Mouse (Mus musculus) forebrain, embryonic 11.5 days (tissue): ENCODE data around the gene Zfp663. TPM values are rescaled to one million over a fixed set of nuclear protein-coding genes. Genes with fewer than 3 reads are reported as not detected.

Experiments used
- ATAC-seq: fragments of 200-750 bp; cut with Nextera tagmentation; replicated peaks from 2 replicates; pipeline ENCODE4 v1.8.0; 2017; ENCODE audit warnings: moderate TSS enrichment; ENCODE audit not compliant: low FRiP score
- DNase-seq: peaks from one replicate; pipeline ENCODE4 v3.0.0-alpha.2; 2017; ENCODE audit warnings: low spot score
- H3K27ac ChIP-seq: fragments of 300-500 bp; sonication (generic); 2 replicates; pipeline ENCODE4 v1.5.1; 2014; ENCODE audit warnings: low read depth, low read length
- H3K27me3 ChIP-seq: fragments of 300-500 bp; sonication (generic); 2 replicates; pipeline ENCODE4 v1.6.1; 2014; ENCODE audit warnings: mild to moderate bottlenecking, low read length, mixed read lengths; ENCODE audit not compliant: control insufficient read depth, insufficient read depth
- H3K36me3 ChIP-seq: fragments of 300-500 bp; sonication (generic); 2 replicates; pipeline ENCODE4 v1.6.1; 2014; ENCODE audit warnings: mild to moderate bottlenecking, low read length, moderate library complexity, mixed read lengths; ENCODE audit not compliant: control insufficient read depth, insufficient read depth
- H3K4me1 ChIP-seq: fragments of 300-500 bp; sonication (generic); replicated peaks from 2 replicates; pipeline ENCODE4 v1.6.1; 2014; ENCODE audit warnings: low read length, mixed read lengths; ENCODE audit not compliant: control insufficient read depth, insufficient read depth
- H3K4me2 ChIP-seq: fragments of 300-500 bp; sonication (generic); 2 replicates; pipeline ENCODE4 v1.6.1; 2014; ENCODE audit warnings: low read depth, mild to moderate bottlenecking, low read length, moderate library complexity, mixed read lengths; ENCODE audit not compliant: severe bottlenecking
- H3K4me3 ChIP-seq: fragments of 300-500 bp; sonication (generic); 2 replicates; pipeline ENCODE4 v1.5.1; 2014; ENCODE audit warnings: low read depth, low read length
- H3K9ac ChIP-seq: fragments of 300-500 bp; sonication (generic); 2 replicates; pipeline ENCODE4 v1.6.1; 2014; ENCODE audit warnings: low read length
- H3K9me3 ChIP-seq: fragments of 300-500 bp; sonication (generic); 2 replicates; pipeline ENCODE4 v1.6.1; 2016; ENCODE audit warnings: low read length, mixed read lengths; ENCODE audit not compliant: control insufficient read depth
- WGBS: fragments of 180-500 bp; shearing (Covaris S2); extraction: QIAGEN DNeasy Blood & Tissue Kit; methylation state at CpG from one replicate; pipeline ENCODE4 v1.1.7; 2014; 5-methylcytosine and 5-hydroxymethylcytosine counted together
- polyA plus RNA-seq: library from polyadenylated mRNA; unstranded; fragments of >200 nt; fragmentation: Nextera tagmentation; extraction: Ambion mirVana; gene quantifications from 2 replicates; pipeline ENCODE4 v1.2.1, GENCODE M21; 2014

The Zfp663 gene
- polyA plus RNA-seq, 1 experiment from 2014 or later: 4.7 TPM

GRCm38 (mm10) chr2:165398164-165398785 lies 29.7 kb upstream of the Zfp663 start:
- Histone ChIP-seq H3K27ac (no peak overlapping the region), H3K9me3 (no peaks in the 10 kb centered on the region), H3K4me2 (no peak overlapping the region), H3K36me3 (no peaks in the 10 kb centered on the region), H3K4me3 (no peak overlapping the region), H3K9ac (no peak overlapping the region), H3K27me3 (no peaks in the 10 kb centered on the region), H3K4me1 (peaks cover 10% of the 10 kb centered on the region; the same call in 1 of the 2 replicates)
- WGBS: 60% methylated on average over 15 of the region's 15 CpGs
- ATAC-seq (no peak), DNase-seq (peak; percentile 66)

GRCm38 (mm10) chr2:165397502-165398163 lies 29.1 kb upstream of the Zfp663 start:
- DNase-seq (no peak), ATAC-seq (no peak; the same call in 1 of the 2 replicates)
- Histone ChIP-seq H3K4me3 (no peak overlapping the region), H3K27ac (no peak overlapping the region), H3K36me3 (no peaks in the 10 kb centered on the region), H3K27me3 (no peaks in the 10 kb centered on the region), H3K4me2 (no peak overlapping the region), H3K9ac (peak overlapping the region; percentile 14; the same call in 1 of the 2 replicates), H3K4me1 (peaks cover 10% of the 10 kb centered on the region; the same call in 1 of the 2 replicates), H3K9me3 (no peaks in the 10 kb centered on the region)
- WGBS: 67% methylated on average over 23 of the region's 23 CpGs

DNA sequence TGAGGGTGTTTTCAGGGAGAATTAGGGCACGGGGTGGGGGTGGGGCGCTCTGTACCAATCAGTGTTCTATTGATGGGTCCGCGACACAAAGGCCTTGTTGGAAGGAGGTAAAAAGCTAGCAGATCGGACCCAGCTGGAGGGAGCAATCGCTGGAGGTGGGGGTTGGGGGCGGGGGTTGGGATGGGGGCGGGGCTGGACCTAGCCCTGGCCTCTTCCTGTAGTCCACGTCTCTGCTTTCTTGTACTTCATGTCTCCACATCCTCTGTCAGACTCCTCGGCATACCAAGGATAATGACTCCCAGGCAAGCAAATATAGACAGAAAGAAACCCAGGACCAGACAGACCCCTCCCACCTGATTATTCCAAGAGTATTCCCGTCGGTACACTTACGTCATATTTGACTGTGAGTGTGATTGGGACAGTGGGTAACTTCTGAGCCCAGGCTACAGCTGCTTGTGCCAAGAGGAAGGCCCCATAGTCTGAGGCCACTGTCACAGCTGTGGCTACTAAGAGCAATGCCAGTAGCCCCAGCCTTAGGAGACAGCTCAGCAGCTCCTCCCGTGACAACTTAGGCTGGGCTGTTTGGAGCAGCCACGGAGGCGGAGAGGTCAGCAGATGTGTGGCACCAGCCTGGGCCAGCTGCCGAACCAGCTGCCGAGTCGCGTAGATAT lies 28.4 kb upstream of the Zfp663 start:
- no peak overlapping the region for H3K9ac ChIP-seq

DNA sequence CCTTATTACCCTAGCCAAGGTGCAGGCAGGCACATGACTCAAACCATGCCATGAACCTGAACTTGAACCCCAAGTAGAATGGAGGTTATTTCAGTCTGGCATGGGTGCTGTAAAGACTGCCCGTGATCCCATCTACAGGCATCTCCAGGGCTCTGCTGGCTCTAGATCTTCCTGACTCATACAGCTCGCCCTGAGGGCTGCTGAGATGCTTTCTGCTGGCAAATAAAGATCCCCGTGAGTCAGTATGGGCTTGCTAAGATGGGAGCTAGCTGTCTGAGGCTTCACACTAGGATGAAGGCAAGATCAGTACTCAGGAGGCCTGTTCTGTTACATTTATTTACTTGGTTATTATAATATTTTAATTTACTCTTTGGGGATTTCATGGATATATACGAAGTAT lies 23.6 kb upstream of the Zfp663 start:
- H3K27ac ChIP-seq: no peak overlapping the region
- no peak overlapping the region for H3K9ac ChIP-seq
- WGBS: 89% methylated on average over 4 of the region's 4 CpGs
- no peaks in the 10 kb centered on the region for H3K36me3 ChIP-seq
- H3K4me3 ChIP-seq: no peak overlapping the region
- no peak overlapping the region for H3K4me2 ChIP-seq
- H3K4me1 ChIP-seq: peaks cover 6% of the 10 kb centered on the region; the same call in 1 of the 2 replicates
- H3K27me3 ChIP-seq: no peaks in the 10 kb centered on the region
- no peak for ATAC-seq
- no peak for DNase-seq
- H3K9me3 ChIP-seq: no peaks in the 10 kb centered on the region

More for the DNA sequence above, 28.4 kb upstream of the Zfp663 start:
- Histone ChIP-seq H3K36me3 (no peaks in the 10 kb centered on the region), H3K4me2 (no peak overlapping the region), H3K27ac (no peak overlapping the region), H3K27me3 (no peaks in the 10 kb centered on the region), H3K4me1 (peaks cover 12% of the 10 kb centered on the region; the same call in 1 of the 2 replicates), H3K4me3 (no peak overlapping the region), H3K9me3 (no peaks in the 10 kb centered on the region)
- ATAC-seq (no peak; the same call in 1 of the 2 replicates), DNase-seq (peak; percentile 61)
- 41% methylated on average over 20 of the region's 20 CpGs for whole genome bisulfite sequencing

- no peaks in the 10 kb centered on the region for H3K9me3 ChIP-seq
- peaks cover 7% of the 10 kb centered on the region; the same call in 1 of the 2 replicates for H3K4me1 ChIP-seq
- H3K4me2 ChIP-seq: no peak overlapping the region
- no peaks in the 10 kb centered on the region for H3K36me3 ChIP-seq
- 14% methylated on average over 8 of the region's 8 CpGs for WGBS
- no peaks in the 10 kb centered on the region for H3K27me3 ChIP-seq
- H3K27ac ChIP-seq: no peak overlapping the region
- ATAC-seq: no peak
- no peak overlapping the region for H3K9ac ChIP-seq
- H3K4me3 ChIP-seq: no peak overlapping the region
- peak; percentile 78 for DNase-seq
Measured at GRCm38 (mm10) chr2:165391561-165391960, 23.0 kb upstream of the Zfp663 start.

DNA sequence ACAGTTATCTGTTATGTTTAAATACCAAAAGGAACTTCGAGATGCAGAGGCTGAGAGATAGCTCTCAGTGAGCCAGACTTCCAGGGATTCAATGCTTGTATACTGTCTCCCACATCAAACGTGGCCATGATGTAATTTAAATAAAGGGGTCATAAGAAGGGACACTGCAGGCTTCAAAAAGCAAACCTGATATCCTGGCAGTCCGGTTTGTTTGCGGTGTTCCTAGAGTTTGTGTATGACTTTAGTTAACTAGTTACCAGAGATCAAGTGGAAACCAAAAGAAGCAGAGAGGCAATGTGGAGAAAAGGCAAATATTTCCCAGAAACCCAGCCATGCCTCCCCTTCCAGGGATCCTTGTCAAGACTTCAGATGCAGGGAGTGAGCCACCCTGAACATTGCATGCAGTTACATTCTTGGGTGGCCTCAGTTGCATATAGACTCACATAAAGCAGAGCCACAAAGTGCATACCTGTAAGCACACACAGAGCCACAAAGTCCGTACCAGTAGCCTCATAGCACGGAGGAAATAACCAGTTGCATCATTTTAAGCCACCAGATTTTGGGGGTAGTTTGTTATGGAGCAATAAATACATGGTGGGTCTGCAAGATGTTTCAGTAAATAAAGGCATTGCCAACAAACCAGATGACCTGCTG lies 20.9 kb upstream of the Zfp663 start:
- H3K9me3 ChIP-seq: no peaks in the 10 kb centered on the region

GRCm38 (mm10) chr2:165387844-165388495 lies 19.4 kb upstream of the Zfp663 start, which contains the start of gene Zfp334:
Gene Zfp334, minus strand, starts transcription at chr2:165388259.
- Histone ChIP-seq H3K27ac (peak within 1 kb of the TSS; percentile 96), H3K9ac (peak within 1 kb of the TSS; percentile 97), H3K27me3 (no peaks in the 10 kb centered on the region), H3K4me1 (peaks cover 9% of the 10 kb centered on the region; the same call in 1 of the 2 replicates), H3K4me3 (peak within 1 kb of the TSS; percentile 81), H3K4me2 (peak within 1 kb of the TSS; percentile 47), H3K36me3 (peaks cover 18% of the 10 kb centered on the region; the same call in 1 of the 2 replicates), H3K9me3 (no peaks in the 10 kb centered on the region)
- under 1% methylated on average over 40 of the region's 40 CpGs for WGBS
- ATAC-seq (peak; percentile 91), DNase-seq (peak; percentile 99)

More for the DNA sequence above, 20.9 kb upstream of the Zfp663 start:
- Histone ChIP-seq H3K36me3 (peaks cover 10% of the 10 kb centered on the region; the same call in 1 of the 2 replicates), H3K4me3 (no peak overlapping the region), H3K27ac (no peak overlapping the region), H3K4me2 (no peak overlapping the region), H3K4me1 (peaks cover 9% of the 10 kb centered on the region; the same call in 1 of the 2 replicates), H3K27me3 (no peaks in the 10 kb centered on the region), H3K9ac (no peak overlapping the region)
- no peak for ATAC-seq
- 83% methylated on average over 6 of the region's 6 CpGs for WGBS
- DNase-seq: no peak

DNA sequence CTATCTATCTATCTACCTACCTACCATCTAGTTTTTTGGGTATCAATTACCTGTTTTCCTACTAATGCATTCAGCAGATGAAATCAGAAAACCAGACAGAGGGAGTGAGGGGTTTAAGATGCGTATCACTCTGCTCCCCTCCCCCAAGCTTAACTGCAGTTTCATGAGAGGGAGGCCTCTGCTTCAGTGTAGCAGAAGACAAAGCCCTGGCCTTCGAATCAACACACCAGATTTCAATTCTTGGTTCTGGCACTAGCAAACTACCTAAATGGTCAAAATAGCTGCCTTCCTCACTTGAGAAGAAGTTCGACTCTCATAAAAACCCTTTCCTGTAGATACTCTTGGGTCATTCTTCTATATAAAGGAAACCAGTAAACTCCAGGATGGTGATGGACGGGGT lies 18.8 kb upstream of the Zfp663 start:
- H3K4me1 ChIP-seq: peaks cover 9% of the 10 kb centered on the region; the same call in 1 of the 2 replicates
- no peaks in the 10 kb centered on the region for H3K27me3 ChIP-seq
- ATAC-seq (no peak), DNase-seq (no peak)
- H3K9ac ChIP-seq: peak overlapping the region; percentile 97
- H3K27ac ChIP-seq: peak overlapping the region; percentile 96
- peak overlapping the region; percentile 81 for H3K4me3 ChIP-seq
- WGBS: 4% methylated on average over 4 of the region's 4 CpGs
- H3K9me3 ChIP-seq: no peaks in the 10 kb centered on the region
- peak overlapping the region; percentile 47 for H3K4me2 ChIP-seq
- peaks cover 24% of the 10 kb centered on the region for H3K36me3 ChIP-seq
